Mouse (Mus musculus) layer of hippocampus, postnatal 36 days (tissue): ENCODE measurements around the gene Sec14l2. TPM values are rescaled to one million over a fixed set of nuclear protein-coding genes. Genes with fewer than 3 reads are reported as not detected.

Experiments
- DNase-seq, 2 experiments: peaks; one replicate each; pipeline ENCODE4 v3.0.0; 2022
- total RNA-seq, 2 experiments: library from RNA; stranded (reverse); gene quantifications; 2 replicates each; pipeline ENCODE4 v1.2.3; 2021

Sec14l2 gene
- total RNA-seq, 2 experiments from 2014 or later, result 52.5 to 57.4 TPM

GRCm38 (mm10) chr11:4098120-4098519 lies 25.1 kb downstream of the Sec14l2 start:
- no peak for DNase-seq

- no peak for DNase-seq
These were observed 26.1 kb downstream of the Sec14l2 start for GRCm38 (mm10) chr11:4097091-4097621.

GRCm38 (mm10) chr11:4096054-4096984 lies 26.9 kb downstream of the Sec14l2 start:
- peak; percentile 98 to 99 for DNase-seq

- peak; percentile 61 to 65 for DNase-seq
These were observed 27.8 kb downstream of the Sec14l2 start, which contains the start of gene Mtfp1 for GRCm38 (mm10) chr11:4095171-4096053. Gene Mtfp1 (minus strand): TSS chr11:4095445.

GRCm38 (mm10) chr11:4094378-4095170 lies 28.6 kb downstream of the Sec14l2 start:
- peak; percentile 71 to 82 for DNase-seq

- no peak for DNase-seq
These were observed 29.5 kb downstream of the Sec14l2 start for GRCm38 (mm10) chr11:4093459-4094377.

GRCm38 (mm10) chr11:4087267-4087666 lies 35.9 kb downstream of the Sec14l2 start:
- DNase-seq, result peak; percentile 38 to 53

- no peak for DNase-seq
These were observed 37.0 kb downstream of the Sec14l2 start for GRCm38 (mm10) chr11:4086246-4086645.

- peak in 1 of 2 experiments; percentile 67 for DNase-seq
These were observed 39.7 kb downstream of the Sec14l2 start for GRCm38 (mm10) chr11:4083316-4084078.

- DNase-seq, result peak in 1 of 2 experiments; percentile 64
These were observed 43.0 kb downstream of the Sec14l2 start for GRCm38 (mm10) chr11:4080219-4080618.

- no peak for DNase-seq
These were observed 44.8 kb downstream of the Sec14l2 start for GRCm38 (mm10) chr11:4078267-4078933.

- no peak for DNase-seq
These were observed 46.6 kb downstream of the Sec14l2 start for GRCm38 (mm10) chr11:4076633-4077032.

GRCm38 (mm10) chr11:4069664-4070063 lies 53.6 kb downstream of the Sec14l2 start:
- no peak for DNase-seq

GRCm38 (mm10) chr11:4064627-4065122 lies 58.5 kb downstream of the Sec14l2 start, which contains the start of gene Sec14l3:
Gene Sec14l3 (plus strand): TSS chr11:4064841.
- DNase-seq, result no peak

GRCm38 (mm10) chr11:4062981-4063380 lies 60.2 kb downstream of the Sec14l2 start:
- DNase-seq, result no peak

- no peak for DNase-seq
These were observed 60.7 kb downstream of the Sec14l2 start for GRCm38 (mm10) chr11:4062523-4062922.

- DNase-seq, result no peak
These were observed 62.2 kb downstream of the Sec14l2 start for GRCm38 (mm10) chr11:4060866-4061575.

GRCm38 (mm10) chr11:4053586-4053985 lies 69.6 kb downstream of the Sec14l2 start:
- DNase-seq, result peak; percentile 55 to 67
